Comparison of ENCODE assay signal across 17 mouse cellular contexts in genomic region chr13:45636435-45636834, GRCm38 (mm10).
DNase-seq lines count a peak whose midpoint lies in the region; ATAC-seq and TF ChIP-seq lines count a peak whose summit lies in the region.
"Had no signal": no experiment of that assay in that cellular context is flagged by ENCODE, and none has a peak within 500 bp of the region (broad histone marks: within the 10 kb centered on the region; RNA-seq: fewer than 3 reads in every experiment).

No protein-coding gene starts in this region.

- WGBS in kidney, adult 2 months: 91% methylated on average over 3 of the region's 3 CpGs
- 38% methylated on average over 3 of the region's 3 CpGs for WGBS in liver, embryonic 12.5 days (ENCODE audit: insufficient replicate concordance)

- H3K9me3 ChIP-seq in liver, embryonic 12.5 days (replicated peaks): no peaks in the 10 kb centered on the region
- H3K9me3 ChIP-seq: G1E; intestine, embryonic 15.5 days; kidney, embryonic 15.5 days; limb, embryonic 10.5 days had no signal

- no peak for TF ChIP-seq CTCF in gastrocnemius, adult 2 months (IDR thresholded peaks at IDR 0.05)
- no peak for TF ChIP-seq CTCF in kidney, adult 2 months (conservative IDR thresholded peaks at IDR 0.05; ENCODE audit: insufficient read depth, insufficient read length, low read depth, low read length)

- no peak overlapping the region; the same call in 1 of the 2 replicates for H3K27ac ChIP-seq in gastrocnemius, adult 2 months
- H3K27ac ChIP-seq in kidney, adult 2 months (ENCODE audit: insufficient read depth, low read depth, low read length): no peak overlapping the region
- no peak overlapping the region for H3K27ac ChIP-seq in liver, embryonic 12.5 days
- H3K27ac ChIP-seq: hindbrain, embryonic 14.5 days; intestine, embryonic 15.5 days; kidney, embryonic 15.5 days; limb, embryonic 10.5 days had no signal

- TF ChIP-seq POLR2A in kidney, adult 2 months (IDR thresholded peaks at IDR 0.05; ENCODE audit: low read depth, low read length): no peak

- no peaks in the 10 kb centered on the region for H3K36me3 ChIP-seq in kidney, adult 2 months (ENCODE audit: control insufficient read depth, insufficient read depth, low read length)
- no peaks in the 10 kb centered on the region for H3K36me3 ChIP-seq in liver, embryonic 12.5 days
- H3K36me3 ChIP-seq: intestine, embryonic 15.5 days; kidney, embryonic 15.5 days; limb, embryonic 10.5 days had no signal

- intact Hi-C loops in gastrocnemius, adult 2 months (cut with DNase I): loop anchor here (5.0 kb wide), 3 partner anchors 64 to 326 kb away; no protein-coding TSS in a partner anchor

- ATAC-seq in liver, embryonic 12.5 days: peak; percentile 49; the same call in 1 of the 2 replicates
- ATAC-seq in megakaryocyte-erythroid progenitor cell, adult 5-6 weeks (replicated peaks; ENCODE audit: low FRiP score, low TSS enrichment, poor library complexity, severe bottlenecking): peak; percentile 95
- no peak for ATAC-seq in granulocyte monocyte progenitor cell, adult 5-6 weeks (replicated peaks; ENCODE audit: poor library complexity, severe bottlenecking)
- ATAC-seq: CD4-positive, CD25-positive, alpha-beta regulatory T cell, adult 4 months; forebrain, embryonic 16.5 days; intestine, embryonic 15.5 days had no signal

- no peak overlapping the region for H3K4me3 ChIP-seq in gastrocnemius, adult 2 months
- no peak overlapping the region for H3K4me3 ChIP-seq in kidney, adult 2 months (ENCODE audit: insufficient read depth, low read depth, low read length)
- no peak overlapping the region for H3K4me3 ChIP-seq in liver, embryonic 12.5 days
- H3K4me3 ChIP-seq: erythroblast, embryonic 14.5 days; intestine, embryonic 15.5 days; kidney, embryonic 15.5 days; limb, embryonic 10.5 days had no signal

- H3K27me3 ChIP-seq in kidney, adult 2 months (replicated peaks; ENCODE audit: control insufficient read depth, insufficient read depth, low read length): no peaks in the 10 kb centered on the region
- no peaks in the 10 kb centered on the region for H3K27me3 ChIP-seq in liver, embryonic 12.5 days (replicated peaks)
- H3K27me3 ChIP-seq: intestine, embryonic 15.5 days; kidney, embryonic 15.5 days had no signal

- no peak overlapping the region for H3K4me2 ChIP-seq in liver, embryonic 12.5 days
- H3K4me2 ChIP-seq: hindbrain, embryonic 14.5 days; intestine, embryonic 15.5 days; kidney, embryonic 15.5 days had no signal

- H3K9ac ChIP-seq in liver, embryonic 12.5 days: no peak overlapping the region
- H3K9ac ChIP-seq: hindbrain, embryonic 14.5 days; intestine, embryonic 15.5 days; kidney, embryonic 15.5 days had no signal

- DNase-seq in gastrocnemius, adult 2 months: peak; percentile 46
- DNase-seq in gastrocnemius, postnatal 4 days (ENCODE audit: low spot score in 2 of 2): no peak
- peak; percentile 30 for DNase-seq in kidney, adult 2 months
- DNase-seq in kidney, postnatal 4 days: no peak
- DNase-seq: lung, postnatal 14 days; thymus, adult 2 months had no signal

- H3K4me1 ChIP-seq in kidney, adult 2 months (ENCODE audit: control insufficient read depth, insufficient read depth, low read length): peaks cover 10% of the 10 kb centered on the region; the same call in 1 of the 2 replicates
- H3K4me1 ChIP-seq in liver, embryonic 12.5 days: peaks cover 7% of the 10 kb centered on the region
- H3K4me1 ChIP-seq: intestine, embryonic 15.5 days; kidney, embryonic 15.5 days; limb, embryonic 10.5 days had no signal

Comparison
In these comparisons a context has a peak if more than half of its experiments do, and no peak if none do; other contexts are left out.
1. DNase-seq: peak in gastrocnemius, adult 2 months (single experiment) and kidney, adult 2 months (single experiment); none in gastrocnemius, postnatal 4 days (0 of 2) and kidney, postnatal 4 days (0 of 2).